Mouse (Mus musculus): Measurements from ENCODE around the gene Gm20696.

Gene Gm20696

DNA sequence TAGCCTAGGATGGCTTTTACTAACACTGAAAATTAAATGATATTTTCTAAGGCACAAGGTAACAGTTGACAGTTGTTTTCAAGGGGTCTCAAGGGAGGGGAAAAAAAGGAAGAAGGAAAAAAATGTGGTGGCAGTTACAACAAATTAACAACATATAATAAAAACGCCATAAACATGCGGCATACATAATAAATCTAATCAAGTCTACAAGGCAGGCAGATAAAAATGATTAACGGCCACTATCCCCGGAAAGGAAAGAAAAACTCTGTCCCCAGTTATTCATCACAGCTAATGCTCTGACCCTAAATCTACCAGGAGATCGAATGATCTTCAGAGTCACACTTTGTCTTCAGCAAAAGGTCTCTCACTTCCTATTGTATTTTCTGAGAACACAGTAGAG lies 330.4 kb downstream of the Gm20696 start:
- no peak for DNase-seq (ENCODE audit: low read depth, low spot score)

DNA sequence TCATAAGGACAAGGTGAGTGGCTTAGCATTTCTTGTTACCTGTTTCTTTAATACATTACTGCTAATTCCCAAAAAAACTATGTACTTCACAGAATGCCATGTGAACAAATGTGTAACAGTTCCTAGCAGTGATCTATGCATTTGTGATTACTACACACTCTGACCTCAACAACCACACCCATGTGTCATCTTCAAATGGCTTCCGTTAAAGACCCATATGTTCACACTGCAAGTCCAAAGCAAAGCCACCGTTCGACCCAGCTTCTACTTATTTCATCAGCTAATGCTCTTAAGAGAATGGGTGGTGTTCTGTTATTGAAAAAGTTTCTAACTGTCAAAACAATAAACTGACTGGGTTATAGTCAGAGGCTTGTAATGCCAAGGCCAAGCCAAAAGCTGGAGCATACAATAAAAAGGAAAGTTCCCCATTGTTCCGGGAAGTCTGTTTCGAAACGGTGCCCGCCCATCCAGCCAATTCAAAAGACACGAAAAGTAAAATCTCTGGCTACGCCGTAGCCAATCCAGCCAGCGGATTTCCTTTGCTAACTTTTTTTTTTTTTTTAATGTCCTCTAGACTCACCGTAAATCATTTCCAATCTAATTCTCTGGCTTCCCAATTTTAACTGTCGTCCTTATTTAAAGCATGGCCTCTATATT lies 331.3 kb downstream of the Gm20696 start:
- no peak for DNase-seq (ENCODE audit: low read depth, low spot score)

DNA sequence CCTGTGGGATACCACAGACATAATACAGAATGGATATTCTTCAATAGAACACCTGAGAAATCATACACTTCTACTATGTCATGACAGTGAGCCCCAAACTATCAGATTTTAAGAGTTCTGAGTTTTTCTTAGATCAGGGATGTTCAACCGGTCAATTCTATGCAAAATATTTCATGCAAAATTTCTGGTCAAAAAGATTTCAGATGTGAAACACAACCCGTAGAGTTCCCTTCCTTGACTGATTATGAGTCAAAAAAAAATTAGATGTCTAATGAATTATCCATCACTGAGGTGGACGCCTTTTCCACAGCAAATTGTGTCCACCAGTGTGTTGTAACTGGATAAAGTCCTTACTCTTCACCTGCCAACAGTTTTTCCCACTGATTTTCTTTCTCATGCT lies 332.3 kb downstream of the Gm20696 start:
- no peak for DNase-seq (ENCODE audit: low read depth, low spot score)

GRCm38 (mm10) chr6:99333127-99333526 lies 333.5 kb downstream of the Gm20696 start:
- DNase-seq (ENCODE audit: low read depth, low spot score): no peak

GRCm38 (mm10) chr6:99330169-99330568 lies 336.4 kb downstream of the Gm20696 start:
- no peak for DNase-seq (ENCODE audit: low read depth, low spot score)

GRCm38 (mm10) chr6:99328634-99329033 lies 338.0 kb downstream of the Gm20696 start:
- peak; percentile 46 for DNase-seq (ENCODE audit: low read depth, low spot score)

DNA sequence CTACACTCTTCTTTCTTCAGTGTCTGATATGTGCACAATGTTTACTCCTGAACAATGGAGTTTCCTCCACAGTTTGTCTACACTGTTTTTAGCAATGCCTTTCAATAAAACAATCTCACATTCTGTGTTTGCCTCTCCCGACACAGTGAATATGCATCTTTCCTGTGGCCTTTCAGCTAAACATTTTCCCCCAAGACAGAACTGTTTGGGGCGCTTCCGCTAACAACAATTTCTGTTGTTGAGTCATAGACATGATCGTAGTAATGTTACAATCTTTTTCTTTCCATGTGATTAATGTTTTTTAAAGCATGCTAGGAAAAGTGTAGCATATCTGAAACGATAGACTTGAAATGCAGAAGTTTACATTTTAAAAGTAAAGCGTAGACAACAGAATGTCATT lies 338.5 kb downstream of the Gm20696 start:
- no peak for DNase-seq (ENCODE audit: low read depth, low spot score)

DNA sequence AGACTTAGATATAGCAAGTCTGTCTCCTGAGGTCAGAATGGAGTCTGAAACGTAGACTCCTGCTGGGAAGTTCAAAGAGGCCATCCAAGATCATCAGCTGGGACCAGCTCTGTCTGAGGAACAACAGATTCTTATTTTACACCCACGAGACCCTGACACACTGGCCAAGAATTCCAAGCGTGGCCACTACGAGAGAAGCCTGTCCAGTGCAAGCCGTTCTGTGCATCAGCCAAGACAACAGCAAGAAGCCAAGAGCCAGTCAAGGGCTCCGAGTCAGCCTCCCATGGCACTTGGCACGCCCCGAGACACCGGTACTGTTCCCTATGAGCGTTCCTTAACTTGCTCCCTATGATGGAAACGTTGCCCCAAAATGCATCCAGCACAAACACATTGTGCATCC lies 338.9 kb downstream of the Gm20696 start:
- no peak for DNase-seq (ENCODE audit: low read depth, low spot score)

DNA sequence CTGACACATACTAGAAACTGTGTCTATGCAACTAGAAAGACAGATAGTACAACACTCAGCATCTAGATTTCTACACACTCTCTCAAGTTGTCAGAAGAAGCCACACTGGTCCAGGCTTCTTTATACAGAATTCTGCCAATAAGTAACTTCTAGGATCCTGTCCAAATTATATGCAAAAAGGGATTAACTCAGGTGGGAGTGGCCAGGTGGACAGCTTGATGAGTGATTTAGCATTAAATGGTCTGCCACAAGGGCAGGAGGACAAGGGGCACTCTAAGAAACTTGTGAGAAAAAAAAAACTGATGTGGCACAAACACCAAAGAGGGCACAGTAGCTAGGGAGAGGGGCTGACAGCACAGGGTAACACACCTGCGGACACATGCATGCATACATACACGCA lies 340.7 kb downstream of the Gm20696 start:
- DNase-seq (ENCODE audit: low read depth, low spot score): no peak

- DNase-seq (ENCODE audit: low read depth, low spot score): no peak
Measured at GRCm38 (mm10) chr6:99325461-99325860, 341.1 kb downstream of the Gm20696 start.

- peak; percentile 41 for DNase-seq (ENCODE audit: low read depth, low spot score)
Measured at GRCm38 (mm10) chr6:99322132-99322904, 344.3 kb downstream of the Gm20696 start.

GRCm38 (mm10) chr6:99320444-99320843 lies 346.2 kb downstream of the Gm20696 start:
- no peak for DNase-seq (ENCODE audit: low read depth, low spot score)

DNA sequence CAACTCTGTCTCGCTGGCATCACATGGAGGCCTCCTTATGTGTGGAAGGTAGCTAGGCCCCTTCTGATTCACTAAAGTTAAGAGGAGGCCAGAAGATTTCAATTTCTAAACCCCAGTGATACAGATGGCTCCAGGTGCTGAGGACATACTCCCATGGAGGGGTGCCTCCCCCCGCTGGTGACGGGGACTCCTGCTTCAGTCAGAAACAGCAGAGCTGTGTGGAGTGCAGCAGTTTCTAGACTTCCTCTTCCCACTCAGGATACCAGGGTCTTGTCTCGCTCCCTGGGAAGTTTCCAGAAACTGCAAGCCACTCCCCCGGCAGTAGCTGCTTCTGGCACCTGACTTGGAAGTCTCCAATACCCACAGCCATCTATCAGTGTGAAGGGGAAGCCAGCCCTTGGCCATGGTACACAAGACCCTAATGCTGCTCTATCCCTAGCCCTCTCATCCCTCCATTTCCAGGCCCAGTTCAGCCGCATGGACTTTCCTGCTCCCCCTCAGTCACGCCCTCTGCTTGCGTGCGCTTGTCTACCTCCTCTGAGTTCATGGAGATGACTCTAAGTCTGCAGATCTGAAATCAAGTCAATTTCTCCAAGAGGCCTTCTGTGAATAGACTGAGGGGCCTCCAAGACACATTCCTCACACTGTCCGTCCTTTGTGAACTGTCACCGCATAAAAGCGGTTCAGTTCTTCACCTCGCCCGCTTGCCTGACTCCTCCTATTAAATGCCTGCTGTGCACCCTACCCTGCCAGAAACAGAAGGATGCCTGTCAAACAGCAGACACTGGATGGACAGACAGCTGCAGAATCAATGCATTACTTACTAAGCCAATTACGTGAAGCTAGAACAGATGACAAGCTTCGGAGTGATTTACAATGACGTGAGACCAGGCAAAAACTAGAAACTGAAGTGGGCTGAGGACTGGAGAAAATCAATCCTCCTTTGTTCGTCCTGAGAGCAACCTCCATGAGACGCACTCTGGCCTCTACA lies 346.9 kb downstream of the Gm20696 start:
- no peak for DNase-seq (ENCODE audit: low read depth, low spot score)

GRCm38 (mm10) chr6:99314746-99315145 lies 351.9 kb downstream of the Gm20696 start:
- DNase-seq (ENCODE audit: low read depth, low spot score): no peak

- DNase-seq (ENCODE audit: low read depth, low spot score): no peak
Measured at GRCm38 (mm10) chr6:99310529-99310928, 356.1 kb downstream of the Gm20696 start.

DNA sequence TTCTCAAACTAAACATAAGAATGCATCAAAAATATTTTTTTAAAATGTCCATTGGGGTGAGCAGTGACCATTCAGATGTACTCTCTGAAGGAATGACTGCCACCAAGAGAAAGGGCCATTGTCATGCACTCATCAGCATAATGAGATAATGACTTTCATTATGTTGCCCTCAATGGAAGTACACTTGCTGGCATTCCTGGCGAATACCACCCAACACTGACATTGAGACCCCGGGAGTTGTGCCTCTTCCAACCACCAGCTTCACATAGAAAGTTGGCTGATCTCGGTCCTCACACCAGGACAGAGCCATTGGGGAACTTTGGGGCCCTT lies 356.5 kb downstream of the Gm20696 start:
- no peak for DNase-seq (ENCODE audit: low read depth, low spot score)

- DNase-seq (ENCODE audit: low read depth, low spot score): peak; percentile 82
Measured at GRCm38 (mm10) chr6:99309466-99310170, 357.0 kb downstream of the Gm20696 start.

GRCm38 (mm10) chr6:99305751-99306150 lies 360.8 kb downstream of the Gm20696 start:
- DNase-seq (ENCODE audit: low read depth, low spot score): peak; percentile 51

GRCm38 (mm10) chr6:99305236-99305635 lies 361.4 kb downstream of the Gm20696 start:
- peak; percentile 48 for DNase-seq (ENCODE audit: low read depth, low spot score)

- peak; percentile 56 for DNase-seq (ENCODE audit: low read depth, low spot score)
Measured at GRCm38 (mm10) chr6:99302662-99303435, 363.7 kb downstream of the Gm20696 start.

- peak; percentile 34 for DNase-seq (ENCODE audit: low read depth, low spot score)
Measured at GRCm38 (mm10) chr6:99301923-99302322, 364.7 kb downstream of the Gm20696 start.
